Mouse (Mus musculus) kidney, postnatal 25 days (tissue): ENCODE results near the gene Hspa5.
"Not testable (repeated sequence)": the region's sequence is repeated elsewhere in the genome, so short reads cannot be mapped to it uniquely, and the experiment has no call there.

ENCODE experiments used
- DNase-seq, 2 experiments: peaks; one replicate each; pipeline ENCODE4 v3.0.0; 2021; ENCODE audit warnings: mixed read lengths in 2 of 2

Gene Hspa5

DNA sequence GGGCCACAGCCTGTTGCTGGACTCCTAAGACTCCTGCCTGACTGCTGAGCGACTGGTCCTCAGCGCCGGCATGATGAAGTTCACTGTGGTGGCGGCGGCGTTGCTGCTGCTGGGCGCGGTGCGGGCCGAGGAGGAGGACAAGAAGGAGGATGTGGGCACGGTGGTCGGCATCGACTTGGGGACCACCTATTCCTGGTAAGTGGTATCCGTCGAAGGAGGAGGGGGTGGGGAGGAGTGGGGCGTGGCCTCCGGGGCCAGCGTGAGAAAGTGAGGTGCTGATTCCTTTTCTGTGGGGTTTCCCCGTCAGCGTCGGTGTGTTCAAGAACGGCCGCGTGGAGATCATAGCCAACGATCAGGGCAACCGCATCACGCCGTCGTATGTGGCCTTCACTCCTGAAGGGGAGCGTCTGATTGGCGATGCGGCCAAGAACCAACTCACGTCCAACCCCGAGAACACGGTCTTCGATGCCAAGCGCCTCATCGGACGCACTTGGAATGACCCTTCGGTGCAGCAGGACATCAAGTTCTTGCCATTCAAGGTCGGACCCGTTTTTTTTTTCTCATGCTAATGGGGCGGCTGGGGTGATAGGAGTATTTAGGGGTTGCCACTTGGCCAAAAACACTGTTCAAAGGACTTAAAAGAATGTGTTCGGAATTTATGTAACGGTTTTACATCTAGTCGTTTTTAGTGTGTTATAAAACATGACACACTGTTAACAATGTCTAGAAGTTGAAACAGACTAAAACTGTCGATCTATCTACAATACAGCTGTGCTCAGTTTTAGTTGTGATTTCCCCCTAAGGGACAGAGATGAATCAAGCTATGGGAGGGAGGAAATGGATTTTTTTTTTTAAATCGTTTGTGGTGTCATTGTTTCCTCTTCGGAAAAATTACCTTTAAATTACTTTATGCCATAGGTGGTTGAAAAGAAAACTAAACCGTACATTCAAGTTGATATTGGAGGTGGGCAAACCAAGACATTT, 774 bp downstream of the Hspa5 start:
- peak; percentile 52 to 71 for DNase-seq

DNA sequence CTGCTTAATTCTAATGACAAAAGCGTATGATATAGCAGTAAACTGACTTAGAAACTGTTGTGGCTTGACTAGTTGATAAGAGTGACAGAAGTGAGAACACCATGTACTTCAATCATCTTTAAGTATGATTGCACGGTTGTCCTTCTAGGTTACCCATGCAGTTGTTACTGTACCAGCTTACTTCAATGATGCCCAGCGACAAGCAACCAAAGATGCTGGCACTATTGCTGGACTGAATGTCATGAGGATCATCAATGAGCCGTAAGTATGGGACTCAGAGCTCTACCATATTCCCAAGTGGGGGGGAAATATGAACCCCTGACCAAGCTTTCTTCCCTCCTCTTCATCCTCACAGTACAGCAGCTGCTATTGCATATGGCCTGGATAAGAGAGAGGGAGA, 1.9 kb downstream of the Hspa5 start:
- no peak for DNase-seq

DNA sequence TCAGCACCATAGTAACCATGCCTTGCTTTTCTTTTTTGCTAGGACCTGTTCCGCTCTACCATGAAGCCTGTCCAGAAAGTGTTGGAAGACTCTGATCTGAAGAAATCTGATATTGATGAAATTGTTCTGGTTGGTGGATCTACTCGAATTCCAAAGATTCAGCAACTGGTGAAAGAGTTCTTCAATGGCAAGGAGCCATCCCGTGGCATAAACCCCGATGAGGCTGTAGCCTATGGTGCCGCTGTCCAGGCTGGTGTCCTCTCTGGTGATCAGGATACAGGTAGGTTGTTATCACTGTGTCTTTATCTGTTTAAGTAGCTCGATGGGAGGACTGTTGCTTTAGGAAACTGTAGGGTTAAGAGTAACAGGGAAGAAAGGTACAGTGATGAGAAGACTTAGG, 2.7 kb downstream of the Hspa5 start:
- no peak for DNase-seq

DNA sequence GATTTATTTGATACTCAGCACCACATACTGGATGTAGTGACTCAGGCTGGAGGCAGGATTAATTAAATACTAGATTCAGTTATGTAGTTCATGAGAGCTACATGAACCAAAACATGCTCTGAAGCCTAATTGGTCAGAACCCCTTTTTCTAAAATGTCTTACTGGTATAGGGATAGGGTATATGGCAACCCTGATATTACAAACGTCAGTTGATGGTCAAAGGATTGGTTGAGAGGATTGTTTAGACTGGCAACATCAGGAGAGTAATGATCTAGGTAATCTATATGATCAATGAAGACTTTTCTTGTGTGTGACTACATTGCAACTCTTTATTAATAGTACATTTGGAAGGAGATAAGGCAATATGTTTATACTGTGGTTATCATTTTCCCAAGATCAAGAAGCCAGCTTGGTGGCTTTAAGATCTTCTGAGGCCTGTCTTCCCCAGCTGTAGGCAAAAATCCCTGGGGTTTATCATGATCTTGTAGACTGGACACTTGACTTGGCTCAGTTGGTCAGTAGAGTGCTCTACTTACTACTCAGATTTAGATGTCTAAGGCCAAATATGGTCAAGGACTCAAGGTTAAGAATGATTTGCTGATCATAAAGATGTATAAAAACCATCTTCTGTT, 5.6 kb downstream of the Hspa5 start:
- no peak for DNase-seq

DNA sequence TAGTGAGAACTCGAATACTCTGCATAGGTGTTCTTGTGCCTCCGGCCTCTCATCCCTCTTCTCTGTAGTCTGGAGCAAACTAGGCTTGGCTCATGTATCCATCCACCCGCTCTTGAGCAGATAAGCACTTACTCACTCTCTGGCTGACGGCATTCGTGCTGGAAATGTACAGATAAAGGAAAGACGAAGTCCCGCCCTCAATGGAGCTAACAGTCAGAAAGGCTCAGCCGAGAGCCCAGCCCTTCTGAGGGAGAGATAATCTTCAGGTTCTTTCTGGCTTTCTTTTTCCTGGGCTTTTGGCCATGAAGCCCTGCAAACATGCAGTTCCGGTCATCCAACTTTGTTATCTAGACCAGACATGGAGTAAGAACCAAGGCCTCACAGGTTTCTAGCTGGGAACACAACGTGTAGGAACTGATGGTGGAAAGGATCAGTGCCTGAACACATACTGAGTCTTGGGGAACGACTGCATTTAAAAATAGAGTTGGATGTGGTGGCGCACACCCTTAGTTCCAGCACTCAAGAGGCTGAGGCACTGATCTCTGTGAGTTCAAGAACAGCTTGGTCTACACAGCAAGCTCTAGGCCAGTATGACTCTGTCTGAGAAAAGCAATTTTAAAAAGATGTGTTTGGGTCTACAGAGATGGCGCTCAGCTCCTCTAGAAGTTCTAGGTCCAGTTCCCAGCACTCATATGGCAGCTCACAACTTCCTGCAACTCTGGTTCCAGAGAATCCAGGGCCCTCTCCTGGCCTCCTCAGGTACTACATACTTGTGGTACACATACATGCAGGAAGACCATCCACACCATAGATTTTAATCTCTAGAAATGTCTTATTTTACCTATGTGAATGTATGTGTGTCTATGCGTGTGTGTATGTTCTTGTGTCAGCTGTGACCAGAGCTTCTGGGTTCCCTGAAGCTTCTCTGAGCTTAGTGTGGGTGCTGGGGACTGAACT, 11.6 kb downstream of the Hspa5 start:
- no peak for DNase-seq

DNA sequence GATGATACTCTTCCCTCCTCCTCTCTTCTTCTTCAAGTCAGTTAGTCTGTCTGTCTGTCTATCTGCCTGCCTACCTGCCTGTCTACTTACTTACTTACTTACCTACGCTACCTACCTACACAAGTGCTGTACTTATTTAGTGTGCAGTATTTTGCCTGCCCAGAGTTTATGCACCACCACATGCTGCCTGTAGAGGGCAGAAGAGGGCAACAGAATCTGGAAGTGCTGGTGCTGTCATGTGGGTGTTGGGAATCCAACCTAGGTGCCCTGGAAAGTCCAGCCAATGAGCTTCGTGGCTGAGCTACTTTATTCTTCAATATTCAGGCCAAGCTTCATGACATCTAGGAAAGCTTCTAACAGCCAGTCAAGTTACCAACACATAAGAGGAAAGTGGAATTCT, 12.3 kb downstream of the Hspa5 start:
- peak; percentile 54 to 56 for DNase-seq

DNA sequence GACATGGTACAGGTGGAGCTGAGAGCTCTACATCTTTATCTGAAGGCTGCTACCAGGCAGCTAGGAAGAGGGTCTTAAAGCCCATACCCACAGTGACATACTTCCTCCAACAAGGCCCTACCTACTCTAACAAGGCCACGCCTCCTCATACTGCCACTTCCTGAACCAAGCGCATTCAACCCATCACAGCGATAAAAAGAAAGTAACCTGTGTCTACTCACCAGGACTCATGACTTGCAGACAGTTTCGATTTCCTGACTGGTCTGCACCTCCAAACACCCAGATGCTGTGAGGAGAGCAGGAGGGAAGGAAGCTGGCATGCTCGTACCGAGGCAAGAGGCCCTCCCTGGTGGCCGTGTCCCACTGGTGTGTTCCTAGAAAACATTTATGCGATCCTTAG, 18.5 kb downstream of the Hspa5 start:
- DNase-seq = no peak

DNA sequence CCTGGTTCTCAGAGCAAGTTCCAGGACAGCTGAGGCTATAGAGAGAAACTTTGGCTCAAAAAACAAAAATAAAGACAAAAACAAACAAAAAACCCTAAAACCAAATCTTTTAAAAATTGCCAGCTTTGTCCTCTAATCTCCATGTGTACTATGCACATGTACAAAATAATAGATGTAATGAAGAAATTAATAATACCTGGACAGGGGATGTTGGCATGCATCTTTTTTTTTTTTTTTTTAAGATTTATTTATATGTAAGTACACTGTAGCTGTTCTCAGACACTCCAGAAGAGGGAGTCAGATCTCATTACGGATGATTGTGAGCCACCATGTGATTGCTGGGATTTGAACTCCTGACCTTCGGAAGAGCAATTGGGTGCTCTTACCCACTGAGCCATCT, 20.8 kb downstream of the Hspa5 start:
- not testable (repeated sequence) for DNase-seq

DNA sequence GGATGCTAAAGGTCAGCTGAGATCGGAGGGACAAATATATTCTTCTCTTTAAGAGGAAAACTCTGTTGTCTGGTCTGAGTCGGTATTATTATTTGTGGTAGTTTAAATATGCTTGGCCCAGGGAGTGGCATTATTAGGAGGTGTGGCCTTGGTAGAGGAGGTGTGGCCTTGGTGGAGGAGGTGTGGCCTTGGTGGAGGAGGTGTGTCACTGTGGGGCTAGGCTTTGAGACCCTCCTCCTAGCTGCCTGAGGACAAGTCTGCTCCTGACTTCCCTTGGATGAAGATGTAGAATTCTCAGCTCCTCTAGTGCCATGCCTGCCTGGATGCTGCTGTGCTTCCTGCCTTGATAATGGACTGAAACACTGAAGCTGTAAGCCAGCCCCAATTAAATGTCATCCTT, 22.7 kb downstream of the Hspa5 start:
- DNase-seq = no peak

DNA sequence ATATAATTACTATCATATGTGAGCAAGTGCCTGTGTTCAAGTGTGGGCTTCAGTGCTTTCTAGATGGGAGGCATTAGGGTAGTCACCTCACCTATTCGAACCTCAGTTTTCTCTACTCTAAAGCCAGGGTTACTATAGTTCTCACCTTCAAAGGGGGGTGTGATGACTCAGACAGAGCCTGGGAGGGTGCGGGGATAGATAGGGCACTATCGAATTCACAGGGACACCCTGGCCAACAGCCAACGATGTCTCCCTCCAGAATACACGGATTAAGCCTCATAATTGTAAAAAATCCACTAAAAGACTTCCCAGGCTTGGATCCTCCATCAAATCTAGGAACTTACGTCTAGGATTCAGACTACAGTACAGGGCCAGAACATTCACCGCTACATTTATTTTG, 23.7 kb downstream of the Hspa5 start:
- DNase-seq = no peak

DNA sequence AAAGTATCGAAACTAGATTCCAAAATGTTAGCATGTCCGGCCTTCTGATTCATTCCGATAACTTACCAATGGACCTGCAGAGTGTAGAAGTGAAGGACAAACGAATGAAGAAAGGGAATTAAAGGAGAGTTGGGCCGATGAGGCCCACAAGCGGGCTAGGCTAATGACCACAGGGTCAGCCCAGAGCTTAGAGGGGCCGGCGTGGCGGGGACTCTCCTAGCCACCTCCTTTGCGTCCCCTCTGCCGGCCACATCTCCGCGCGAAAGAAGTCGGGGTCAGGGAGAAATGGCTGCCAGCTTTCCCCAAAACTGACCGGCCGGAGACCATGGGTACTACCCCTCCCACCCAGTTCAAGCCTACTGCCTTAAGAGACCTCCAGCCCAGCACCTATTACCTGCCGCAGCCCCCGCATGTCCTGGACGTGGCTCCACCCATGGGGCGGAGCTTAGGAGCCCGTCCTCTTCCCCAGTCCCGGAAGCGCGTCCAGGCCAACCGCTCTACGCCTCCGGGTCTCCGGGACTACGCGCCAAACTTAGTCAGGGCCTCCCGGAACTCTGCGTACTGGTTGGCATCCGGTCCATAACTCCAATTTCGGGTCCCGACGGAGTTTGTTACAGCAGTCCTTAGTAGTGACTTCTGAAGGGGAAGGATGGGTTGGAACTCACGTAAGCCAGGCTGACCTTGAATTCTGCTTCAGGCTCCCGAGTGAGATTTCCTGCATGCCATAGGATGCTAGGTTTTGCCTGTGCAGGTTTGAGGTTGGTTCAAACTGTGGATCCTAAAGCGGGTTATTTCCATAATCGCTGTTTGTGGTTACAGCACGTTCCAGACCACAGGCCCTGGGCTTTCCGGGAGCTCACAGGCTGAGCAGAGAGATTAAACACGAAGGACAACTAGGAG, 27.8 kb downstream of the Hspa5 start, which contains the start of gene Rabepk:
TSS of gene Rabepk (minus strand) at position 556 of the 900 bp plus-strand sequence.
- DNase-seq = peak; percentile 89 to 95

DNA sequence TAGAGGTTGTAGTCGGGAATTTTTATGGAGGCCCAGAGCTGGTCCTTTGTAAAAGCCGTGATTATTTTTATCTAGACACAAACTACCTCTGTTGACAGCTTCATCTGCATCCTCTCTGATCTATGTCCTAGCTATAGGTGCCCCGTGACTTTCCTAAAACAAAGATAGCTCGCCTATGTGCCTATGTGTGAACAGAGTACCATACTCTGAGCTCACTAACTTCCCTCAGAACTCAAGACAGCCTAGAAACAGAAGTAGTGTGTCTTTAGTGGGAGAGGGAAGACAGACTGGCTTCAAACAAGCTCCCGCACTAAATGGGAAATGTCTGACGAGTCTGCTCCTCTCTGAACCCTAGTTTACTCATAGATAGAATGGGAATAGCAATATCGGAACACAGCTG, 28.6 kb downstream of the Hspa5 start:
- no peak for DNase-seq

DNA sequence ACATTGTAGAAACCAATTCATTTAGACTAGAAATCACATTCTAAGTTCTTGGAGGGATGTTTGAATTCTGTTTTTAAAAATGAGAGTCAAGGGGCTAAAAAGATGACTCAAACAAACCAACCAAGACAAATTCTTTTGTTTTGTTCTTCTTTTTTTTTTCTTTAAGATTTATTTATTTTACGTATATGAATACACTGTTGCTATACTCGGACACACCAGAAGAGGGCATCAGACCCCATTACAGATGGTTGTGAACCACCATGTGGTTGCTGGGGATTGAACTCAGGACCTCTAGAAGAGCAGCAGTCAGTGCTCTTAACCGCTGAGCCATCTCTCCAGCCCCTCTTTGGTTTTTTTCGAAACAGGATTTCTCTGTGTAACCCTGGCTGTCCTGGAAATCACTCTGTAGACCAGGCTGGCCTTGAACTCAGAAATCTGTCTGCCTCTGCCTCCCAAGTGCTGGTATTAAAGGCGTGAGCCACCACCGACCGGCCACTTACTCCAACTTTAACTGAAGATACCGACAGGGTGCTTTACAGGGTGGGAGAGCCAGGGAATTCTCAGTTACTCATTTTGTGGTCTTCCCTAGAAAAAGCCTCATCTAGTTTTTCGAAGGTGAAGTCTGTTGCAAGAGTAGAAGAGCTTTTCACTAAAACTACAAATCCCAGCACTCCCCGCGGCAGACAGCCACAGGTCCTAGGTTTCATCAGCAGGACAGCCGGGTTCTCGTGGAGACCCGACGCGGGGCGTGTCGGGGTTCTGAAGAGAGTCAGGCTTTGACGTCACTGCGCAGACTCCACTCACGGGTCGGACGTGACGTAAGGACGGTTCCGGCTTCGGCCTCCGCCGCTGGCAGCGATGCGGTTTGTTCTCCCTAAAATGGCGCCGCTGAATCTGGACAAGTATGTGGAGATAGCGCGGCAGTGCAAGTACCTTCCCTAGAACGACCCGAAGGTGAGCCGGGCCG, 30.0 kb downstream of the Hspa5 start:
- peak; percentile 99 for DNase-seq

DNA sequence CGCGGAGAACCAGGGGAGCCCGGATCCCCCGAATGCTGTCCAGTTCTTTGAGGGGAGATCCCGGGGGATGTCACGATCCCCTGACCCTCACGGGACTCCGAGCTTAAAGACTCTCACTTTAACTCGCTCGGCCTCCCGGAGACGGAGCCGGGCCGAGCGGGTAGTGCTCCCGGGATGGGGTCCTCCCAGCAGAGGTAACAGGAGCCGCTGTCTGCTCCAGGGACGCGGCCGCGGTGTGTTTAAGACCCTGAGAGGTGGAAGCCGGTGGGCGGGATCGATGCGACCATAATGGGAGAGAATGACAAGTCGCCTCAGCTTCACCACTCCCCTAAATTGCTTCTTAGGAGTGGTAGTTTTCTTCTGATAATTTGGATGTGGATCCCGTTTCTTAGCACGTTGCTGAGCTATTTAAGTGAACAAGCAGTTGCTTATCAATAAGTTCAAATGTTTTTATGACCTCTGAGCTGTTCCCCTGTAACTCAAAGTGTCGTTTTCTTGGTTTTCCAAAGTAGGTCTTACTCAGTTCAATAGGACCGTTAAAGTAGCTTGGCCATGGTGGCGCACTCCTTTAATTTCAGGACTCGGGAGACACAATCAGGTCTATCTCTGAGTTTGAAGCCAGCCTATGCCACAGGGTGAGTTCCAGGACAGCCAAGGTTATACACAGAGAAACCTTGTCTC, 30.9 kb downstream of the Hspa5 start:
- peak; percentile 21 to 51 for DNase-seq

DNA sequence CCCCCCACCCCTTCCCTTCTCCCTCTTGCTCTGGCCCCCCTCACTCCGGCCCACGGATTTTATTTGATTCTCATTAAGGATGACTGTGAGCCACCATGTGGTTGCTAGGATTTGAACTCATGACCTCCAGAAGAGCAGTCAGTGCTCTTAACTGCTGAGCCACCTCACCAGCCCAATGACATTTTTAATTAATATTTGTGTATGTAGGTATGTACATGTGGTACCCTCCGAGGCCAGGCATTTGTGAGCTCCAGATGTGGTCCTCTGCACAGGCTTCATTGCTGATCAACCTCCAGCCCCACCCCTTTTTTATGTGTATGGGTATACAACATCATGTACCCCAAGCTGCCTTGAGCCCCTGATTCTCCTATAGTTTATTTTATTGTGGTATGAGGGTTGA, 32.0 kb downstream of the Hspa5 start:
- no peak for DNase-seq

DNA sequence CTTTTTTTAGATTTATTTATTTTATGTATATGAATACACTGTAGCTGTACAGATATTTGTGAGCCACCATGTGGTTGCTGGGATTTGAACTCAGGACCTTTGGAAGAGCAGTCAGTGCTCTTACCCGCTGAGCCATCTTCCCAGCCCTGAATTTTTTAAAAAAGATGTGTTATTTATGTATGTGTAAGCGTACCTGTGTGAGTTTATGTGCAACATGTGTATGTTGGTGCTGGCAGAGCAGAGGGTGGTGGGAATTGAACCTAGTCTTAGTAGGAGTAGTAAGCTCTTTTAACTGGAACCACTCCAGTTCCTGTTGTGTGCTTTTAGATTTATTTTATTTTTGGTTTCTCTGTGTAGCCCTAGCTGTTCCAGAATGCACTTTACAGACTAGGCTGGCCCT, 32.4 kb downstream of the Hspa5 start:
- DNase-seq = no peak

DNA sequence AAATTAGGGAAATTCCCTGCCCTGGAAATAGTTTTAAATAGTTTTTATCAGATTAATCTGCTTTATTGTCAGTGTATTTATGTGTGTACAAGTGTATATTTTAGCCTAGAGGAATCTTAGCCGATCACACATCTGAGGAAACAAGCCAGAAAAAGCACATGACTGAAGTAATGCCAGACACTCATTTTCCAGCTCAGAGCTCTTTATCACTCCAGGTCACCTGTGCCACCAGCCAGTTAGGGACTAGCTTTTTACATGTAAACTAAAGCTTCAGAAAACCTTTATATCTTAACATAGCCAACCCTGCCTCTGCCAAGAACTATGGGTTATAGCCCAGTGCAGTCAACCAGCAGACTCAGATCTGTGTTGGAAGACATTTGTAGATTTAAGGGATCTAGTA, 33.0 kb downstream of the Hspa5 start:
- DNase-seq = peak; percentile 51 to 54

DNA sequence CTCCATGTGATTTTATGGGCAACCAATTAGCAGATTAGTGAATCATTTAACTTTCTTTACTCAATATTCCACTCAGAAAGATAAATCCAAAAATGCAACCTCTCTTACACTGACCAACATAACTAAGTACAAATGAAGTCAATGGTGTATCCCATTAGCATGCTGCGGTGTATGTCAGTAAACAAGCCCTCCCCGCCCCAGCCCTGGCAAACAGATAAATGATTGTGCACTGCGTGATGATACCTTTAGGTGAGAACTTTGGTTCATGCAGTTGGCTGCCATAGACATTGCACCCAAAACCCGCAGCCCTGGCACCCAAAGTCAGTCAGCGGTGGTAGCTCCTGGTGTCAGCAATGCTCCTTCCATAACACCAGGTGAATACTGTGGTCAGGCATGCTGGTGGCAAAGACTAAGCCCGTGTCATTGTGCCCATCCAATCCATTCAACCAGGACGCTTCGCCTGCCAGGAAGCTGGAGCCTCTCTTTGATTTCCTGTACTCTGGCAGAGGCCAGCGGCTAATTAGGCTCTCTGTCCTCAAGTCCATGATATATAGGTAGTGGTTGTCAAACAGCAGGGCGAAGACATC, 33.7 kb downstream of the Hspa5 start:
- DNase-seq = peak in 1 of 2 experiments; percentile 38

DNA sequence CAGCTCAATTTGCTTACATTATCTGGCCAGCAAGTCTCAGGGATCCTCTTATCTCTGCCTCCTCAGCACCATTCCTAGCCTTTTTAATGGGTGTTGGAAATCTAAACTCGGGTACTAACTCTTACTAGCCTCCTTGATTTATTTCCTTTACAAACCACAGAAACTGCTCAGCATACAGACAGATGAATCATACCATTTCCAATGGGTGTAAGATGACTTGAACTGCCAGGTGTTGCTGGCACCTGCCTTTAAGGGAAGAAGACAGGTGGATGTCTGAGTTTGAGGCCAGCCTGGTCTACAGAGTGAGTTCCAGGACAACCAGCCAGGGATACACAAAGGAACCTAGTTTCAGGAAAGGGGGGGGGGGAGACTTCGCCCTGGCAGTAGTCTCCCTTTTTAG, 36.3 kb downstream of the Hspa5 start:
- no peak for DNase-seq

DNA sequence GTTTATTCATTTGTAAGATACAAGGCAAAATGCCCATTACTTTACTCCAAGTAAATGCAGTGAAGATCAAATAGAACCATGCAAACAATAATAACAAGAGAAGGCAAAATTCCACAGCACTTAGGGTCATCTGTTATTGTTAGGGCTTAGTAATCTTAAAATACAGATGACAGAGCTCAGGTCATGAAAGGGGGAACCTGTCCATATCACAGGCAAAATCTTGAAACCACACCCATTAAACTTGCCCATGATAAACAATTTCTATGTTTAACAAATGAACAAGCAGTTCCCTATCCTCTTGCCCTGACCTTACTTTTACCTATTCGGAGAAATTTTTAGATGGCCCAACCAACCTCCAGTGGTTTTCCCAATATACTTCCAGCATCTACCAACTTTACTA, 37.8 kb downstream of the Hspa5 start:
- DNase-seq = no peak
